Mouse (Mus musculus): ENCODE results near the gene Gm49403.

Gm49403 gene

GRCm38 (mm10) chr19:8871267-8872186, 12.2 kb upstream of the Gm49403 start, which contains the start of gene Ubxn1:
Ubxn1 (plus strand) TSS chr19:8871496.
- DNase-seq (ENCODE audit: inconsistent age in 2 of 2, low spot score in 1 of 2): peak; percentile 99

GRCm38 (mm10) chr19:8872266-8872840, 11.4 kb upstream of the Gm49403 start:
- peak in 1 of 2 experiments; percentile 60 for DNase-seq (ENCODE audit: inconsistent age in 2 of 2, low spot score in 1 of 2)

- no peak for DNase-seq (ENCODE audit: inconsistent age in 2 of 2, low spot score in 1 of 2)
These were observed 8.7 kb upstream of the Gm49403 start for GRCm38 (mm10) chr19:8875031-8875430.

GRCm38 (mm10) chr19:8880311-8881033, 3.3 kb upstream of the Gm49403 start, which contains the start of gene Uqcc3:
Uqcc3 (minus strand) TSS chr19:8880923.
- DNase-seq (ENCODE audit: inconsistent age in 2 of 2, low spot score in 1 of 2): peak; percentile 93 to 97

- DNase-seq (ENCODE audit: inconsistent age in 2 of 2, low spot score in 1 of 2): no peak
These were observed 2.7 kb upstream of the Gm49403 start for GRCm38 (mm10) chr19:8881034-8881392.

GRCm38 (mm10) chr19:8886916-8887584, 3.3 kb downstream of the Gm49403 start:
- DNase-seq (ENCODE audit: inconsistent age in 2 of 2, low spot score in 1 of 2): no peak

GRCm38 (mm10) chr19:8887585-8888463, 4.1 kb downstream of the Gm49403 start:
- DNase-seq (ENCODE audit: inconsistent age in 2 of 2, low spot score in 1 of 2): peak in 1 of 2 experiments; percentile 63

GRCm38 (mm10) chr19:8888511-8889385, 5.0 kb downstream of the Gm49403 start, which contains the start of the genes 1810009A15Rik and Gm49416:
1810009A15Rik (plus strand) TSS chr19:8888853.
Gm49416 (plus strand) TSS chr19:8888926.
- DNase-seq (ENCODE audit: inconsistent age in 2 of 2, low spot score in 1 of 2): peak; percentile 95 to 98

- peak; percentile 86 to 96 for DNase-seq (ENCODE audit: inconsistent age in 2 of 2, low spot score in 1 of 2)
These were observed 9.4 kb downstream of the Gm49403 start, which contains the start of gene Ints5 for GRCm38 (mm10) chr19:8892829-8893766. Ints5 (plus strand) TSS chr19:8893005.

- no peak for DNase-seq (ENCODE audit: inconsistent age in 2 of 2, low spot score in 1 of 2)
These were observed 11.7 kb downstream of the Gm49403 start for GRCm38 (mm10) chr19:8895397-8895960.

GRCm38 (mm10) chr19:8896231-8896630, 12.5 kb downstream of the Gm49403 start:
- DNase-seq (ENCODE audit: inconsistent age in 2 of 2, low spot score in 1 of 2): peak in 1 of 2 experiments; percentile 20

GRCm38 (mm10) chr19:8897211-8897864, 13.6 kb downstream of the Gm49403 start:
- peak in 1 of 2 experiments; percentile 73 for DNase-seq (ENCODE audit: inconsistent age in 2 of 2, low spot score in 1 of 2)

GRCm38 (mm10) chr19:8897865-8898495, 14.2 kb downstream of the Gm49403 start, which contains the start of gene Ganab:
Ganab (plus strand) TSS chr19:8898071.
- peak; percentile 97 to 98 for DNase-seq (ENCODE audit: inconsistent age in 2 of 2, low spot score in 1 of 2)

GRCm38 (mm10) chr19:8898576-8898975, 14.8 kb downstream of the Gm49403 start:
- no peak for DNase-seq (ENCODE audit: inconsistent age in 2 of 2, low spot score in 1 of 2)

GRCm38 (mm10) chr19:8899079-8899478, 15.3 kb downstream of the Gm49403 start:
- DNase-seq (ENCODE audit: inconsistent age in 2 of 2, low spot score in 1 of 2): peak in 1 of 2 experiments; percentile 51

GRCm38 (mm10) chr19:8903412-8903811, 19.7 kb downstream of the Gm49403 start:
- DNase-seq (ENCODE audit: inconsistent age in 2 of 2, low spot score in 1 of 2): no peak

All from adrenal gland, adult (tissue).